Mouse (Mus musculus) forebrain, postnatal 0 days (tissue): ENCODE measurements around the gene Pitpnc1. TPM values are rescaled to one million over a fixed set of nuclear protein-coding genes. Genes with fewer than 3 reads are reported as not detected.

Experiments used
- ATAC-seq: fragments of 200-750 bp; cut with Nextera tagmentation; 2 replicates; pipeline ENCODE4 v1.8.0; 2017; ENCODE audit warnings: mild to moderate bottlenecking, moderate library complexity
- DNase-seq: peaks from one replicate; pipeline ENCODE4 v3.0.0-alpha.2; 2015
- H3K27ac ChIP-seq: fragments of 300-500 bp; sonication (generic); 2 replicates; pipeline ENCODE4 v1.5.1; 2014; ENCODE audit warnings: low read depth, mild to moderate bottlenecking, antibody characterized with exemption, low read length, moderate library complexity, mixed read lengths
- H3K27me3 ChIP-seq: fragments of 300-500 bp; sonication (generic); 2 replicates; pipeline ENCODE4 v1.6.1; 2014; ENCODE audit warnings: mild to moderate bottlenecking, low read length, mixed read lengths; ENCODE audit not compliant: insufficient read depth
- H3K36me3 ChIP-seq: fragments of 300-500 bp; sonication (generic); 2 replicates; pipeline ENCODE4 v1.6.1; 2014; ENCODE audit warnings: mild to moderate bottlenecking, moderate library complexity; ENCODE audit not compliant: insufficient read depth
- H3K4me1 ChIP-seq: fragments of 300-500 bp; sonication (generic); 2 replicates; pipeline ENCODE4 v1.6.1; 2014; ENCODE audit warnings: antibody characterized with exemption; ENCODE audit not compliant: insufficient read depth
- H3K4me2 ChIP-seq: fragments of 300-500 bp; sonication (generic); 2 replicates; pipeline ENCODE4 v1.6.1; 2014; ENCODE audit warnings: low read depth, mild to moderate bottlenecking, moderate library complexity
- H3K4me3 ChIP-seq: fragments of 300-500 bp; sonication (generic); 2 replicates; pipeline ENCODE4 v1.5.1; 2014; ENCODE audit warnings: low read depth, low read length, mixed read lengths
- H3K9ac ChIP-seq: fragments of 300-500 bp; sonication (generic); 2 replicates; pipeline ENCODE4 v1.6.1; 2014; ENCODE audit warnings: mild to moderate bottlenecking
- H3K9me3 ChIP-seq: fragments of 300-500 bp; sonication (generic); 2 replicates; pipeline ENCODE4 v1.6.1; 2016; ENCODE audit warnings: low read length
- CTCF ChIP-seq: sonication (generic); IDR thresholded peaks from 2 replicates; pipeline ENCODE4 v1.5.1; 2016; ENCODE audit warnings: antibody characterized with exemption, control low read depth, low read depth
- WGBS: fragments of 180-500 bp; shearing (Covaris S2); extraction: QIAGEN DNeasy Blood & Tissue Kit; methylation state at CpG from one replicate; pipeline ENCODE4 v1.1.7; 2014; 5-methylcytosine and 5-hydroxymethylcytosine counted together
- polyA plus RNA-seq: library from polyadenylated mRNA; unstranded; fragments of >200 nt; fragmentation: Nextera tagmentation; extraction: Ambion mirVana; gene quantifications from 2 replicates; pipeline ENCODE4 v1.2.1, GENCODE M21; 2015
- total RNA-seq: library from RNA; depleted of rRNA; stranded (reverse); fragments of >200 nt; gene quantifications from 2 replicates; pipeline ENCODE4 v1.2.3, GENCODE M21; 2014

The Pitpnc1 gene
- total and polyA plus RNA-seq, 2 experiments from 2014 or later, result 47.6 to 49.1 TPM

DNA sequence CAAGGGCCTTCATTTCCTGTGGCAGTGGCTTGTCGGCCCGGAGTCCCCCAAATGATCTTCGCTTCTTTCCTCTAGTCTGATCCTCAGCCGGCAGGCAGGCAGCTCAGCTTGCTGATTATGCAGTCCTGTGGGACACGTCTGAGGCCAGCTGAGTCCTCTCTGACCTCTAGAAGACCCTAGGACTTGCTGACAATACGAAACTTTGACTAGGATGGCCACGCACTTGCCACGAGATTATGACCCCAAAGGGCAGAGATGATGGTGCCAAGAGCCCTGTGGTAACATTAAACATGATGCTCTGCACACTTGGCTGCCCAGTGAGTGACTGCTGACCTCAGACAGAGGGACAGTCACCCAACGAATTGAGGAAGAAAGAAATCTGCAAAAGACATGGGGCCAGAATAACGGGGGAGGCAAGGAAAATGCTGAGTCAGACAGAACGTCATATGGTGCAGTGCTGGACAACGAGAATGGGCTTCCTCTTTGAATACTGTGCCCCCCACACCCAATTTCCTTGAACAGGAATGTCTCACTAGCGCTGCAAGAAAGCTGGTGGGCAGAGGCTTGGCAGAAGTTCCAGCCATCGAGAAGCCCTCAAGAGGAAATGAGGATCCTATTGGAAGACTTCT is 152.7 kb downstream of the Pitpnc1 start:
- no peak for DNase-seq
- 75% methylated on average over 14 of the region's 14 CpGs for WGBS
- TF ChIP-seq CTCF, result no peak

DNA sequence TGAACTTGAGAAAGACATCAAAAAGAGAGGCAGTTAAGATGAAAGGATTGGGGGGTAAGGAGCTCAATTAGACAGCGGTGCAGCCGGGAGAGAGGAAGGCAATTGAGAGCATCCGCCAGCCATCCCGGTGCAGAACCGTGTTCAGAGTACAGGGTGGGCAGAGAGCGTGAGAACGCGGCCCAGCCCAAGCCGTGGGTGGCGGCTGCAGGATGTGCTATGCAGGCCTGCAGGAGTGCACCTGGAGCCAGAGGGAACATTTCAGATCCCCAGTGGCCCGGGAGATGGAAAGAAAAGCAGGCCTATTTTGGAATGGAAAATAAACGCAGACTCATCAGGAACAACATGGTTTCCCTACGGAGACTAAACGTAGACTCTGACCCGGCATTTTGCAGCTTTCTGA is 155.0 kb downstream of the Pitpnc1 start:
- H3K36me3 ChIP-seq, result 0 out of 2 replicates have a peak, but pooled peaks cover 6% of the 10 kb centered on the region
- no peak overlapping the region for H3K9ac ChIP-seq
- no peaks in the 10 kb centered on the region for H3K9me3 ChIP-seq
- H3K27me3 ChIP-seq, result no peaks in the 10 kb centered on the region
- no peak overlapping the region for H3K4me2 ChIP-seq
- ATAC-seq, result no peak
- no peak for TF ChIP-seq CTCF
- no peak overlapping the region for H3K4me3 ChIP-seq
- no peaks in the 10 kb centered on the region for H3K4me1 ChIP-seq
- H3K27ac ChIP-seq, result no peak overlapping the region
- 80% methylated on average over 15 of the region's 15 CpGs for WGBS
- no peak for DNase-seq

More for the DNA sequence above, 152.7 kb downstream of the Pitpnc1 start:
- no peak overlapping the region for H3K4me3 ChIP-seq
- no peak overlapping the region for H3K9ac ChIP-seq
- 0 out of 2 replicates have a peak, but pooled peaks cover 6% of the 10 kb centered on the region for H3K36me3 ChIP-seq
- H3K4me2 ChIP-seq, result no peak overlapping the region
- no peaks in the 10 kb centered on the region for H3K27me3 ChIP-seq
- ATAC-seq, result no peak
- H3K4me1 ChIP-seq, result no peaks in the 10 kb centered on the region
- no peaks in the 10 kb centered on the region for H3K9me3 ChIP-seq
- H3K27ac ChIP-seq, result no peak overlapping the region

DNA sequence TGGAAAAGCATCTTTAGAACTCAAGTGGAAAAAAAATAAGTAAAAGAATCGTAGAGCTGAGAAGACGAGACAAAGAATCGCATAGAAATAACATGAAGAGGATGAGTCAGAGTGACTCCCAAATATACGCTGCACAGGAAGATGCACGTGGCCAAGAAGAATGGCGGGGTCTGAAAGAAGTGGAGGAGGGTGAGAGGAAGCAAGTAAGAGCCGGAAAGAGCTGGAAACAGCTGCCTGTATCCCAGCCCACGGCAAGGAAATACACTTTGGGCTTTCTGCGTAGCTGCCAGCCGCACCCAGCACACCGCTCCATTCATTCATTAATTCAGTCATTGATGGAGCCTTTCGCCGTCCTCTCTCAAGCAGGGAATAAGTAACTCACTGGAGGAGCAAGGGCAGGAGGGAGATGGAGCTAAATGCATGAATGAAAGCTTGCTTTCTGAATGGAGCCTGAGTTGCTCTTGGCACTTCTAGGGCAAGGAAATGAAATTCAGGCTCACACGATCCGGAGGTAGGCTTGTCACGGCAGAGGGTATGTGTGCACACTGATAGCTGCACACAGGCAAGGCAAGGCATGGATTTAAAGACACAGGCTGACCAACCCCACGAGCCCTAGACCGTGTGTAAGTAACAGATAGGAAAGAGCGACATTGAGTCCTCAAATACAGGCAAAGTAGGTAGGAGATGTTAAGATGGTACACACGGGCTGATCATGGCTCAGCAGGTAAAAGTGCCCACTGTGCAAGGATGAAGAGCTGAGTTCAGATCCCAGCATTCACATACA is 160.0 kb downstream of the Pitpnc1 start:
- H3K9ac ChIP-seq, result no peak overlapping the region
- no peak for TF ChIP-seq CTCF
- H3K27ac ChIP-seq, result peak overlapping the region; percentile 54; the same call in 1 of the 2 replicates
- no peaks in the 10 kb centered on the region for H3K27me3 ChIP-seq
- no peak overlapping the region for H3K4me3 ChIP-seq
- WGBS, result 67% methylated on average over 20 of the region's 20 CpGs
- 0 out of 2 replicates have a peak, but pooled peaks cover 6% of the 10 kb centered on the region for H3K36me3 ChIP-seq
- no peak overlapping the region for H3K4me2 ChIP-seq
- no peaks in the 10 kb centered on the region for H3K9me3 ChIP-seq
- ATAC-seq, result peak; percentile 79
- no peaks in the 10 kb centered on the region for H3K4me1 ChIP-seq
- DNase-seq, result no peak

DNA sequence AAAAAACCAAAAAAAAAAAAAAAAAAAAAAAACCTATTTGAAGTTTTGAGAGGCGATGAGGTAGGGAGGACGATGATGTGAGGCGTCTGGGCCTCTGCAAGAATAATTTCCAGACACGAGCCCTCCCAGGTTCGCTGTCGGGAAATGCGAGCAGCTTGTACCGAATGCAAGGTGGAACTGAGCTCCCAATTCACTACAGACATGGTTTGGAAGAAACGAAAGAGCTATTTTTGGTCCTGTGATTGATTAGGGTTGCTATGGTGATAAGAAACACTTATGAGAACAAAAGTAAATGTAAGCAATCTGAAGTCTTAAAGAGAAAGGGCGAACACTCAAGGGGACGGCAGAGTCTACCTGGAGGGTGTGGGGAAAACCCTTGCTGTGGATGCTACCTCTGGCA is 164.3 kb downstream of the Pitpnc1 start:
- no peaks in the 10 kb centered on the region for H3K9me3 ChIP-seq
- H3K9ac ChIP-seq, result no peak overlapping the region
- H3K36me3 ChIP-seq, result no peaks in the 10 kb centered on the region
- ATAC-seq (peak; percentile 67), DNase-seq (peak; percentile 53)
- H3K4me2 ChIP-seq, result no peak overlapping the region
- peak overlapping the region; percentile 59 for H3K27ac ChIP-seq
- H3K27me3 ChIP-seq, result no peaks in the 10 kb centered on the region
- H3K4me1 ChIP-seq, result no peaks in the 10 kb centered on the region
- no peak overlapping the region for H3K4me3 ChIP-seq
- TF ChIP-seq CTCF, result no peak
- WGBS, result 47% methylated on average over 11 of the region's 11 CpGs

DNA sequence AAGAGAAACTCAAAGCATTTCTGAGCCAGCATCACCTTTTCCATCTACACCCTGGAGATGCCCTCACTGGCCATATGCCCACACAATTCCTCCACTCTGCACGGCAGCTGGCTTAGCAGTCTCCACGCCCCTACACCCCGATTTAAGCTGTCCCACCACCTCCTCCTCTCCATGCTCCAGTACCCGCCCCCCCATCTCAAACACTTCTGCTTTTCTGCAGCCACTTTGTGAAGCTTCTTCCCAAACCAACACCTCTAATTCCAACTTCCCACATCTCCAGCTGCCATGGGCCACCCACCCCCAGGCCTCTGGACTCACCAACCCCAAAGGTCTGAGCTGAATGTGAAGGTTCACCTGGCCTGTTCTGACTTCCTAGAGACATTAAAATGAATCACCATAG is 168.4 kb downstream of the Pitpnc1 start:
- no peak overlapping the region for H3K4me3 ChIP-seq
- DNase-seq (no peak), ATAC-seq (no peak)
- H3K4me2 ChIP-seq, result no peak overlapping the region
- H3K9me3 ChIP-seq, result peaks cover 3% of the 10 kb centered on the region; the same call in 1 of the 2 replicates
- H3K27me3 ChIP-seq, result no peaks in the 10 kb centered on the region
- no peaks in the 10 kb centered on the region for H3K36me3 ChIP-seq
- TF ChIP-seq CTCF, result no peak
- WGBS, result 98% methylated on average over 4 of the region's 4 CpGs
- H3K27ac ChIP-seq, result no peak overlapping the region
- no peaks in the 10 kb centered on the region for H3K4me1 ChIP-seq
- no peak overlapping the region for H3K9ac ChIP-seq

DNA sequence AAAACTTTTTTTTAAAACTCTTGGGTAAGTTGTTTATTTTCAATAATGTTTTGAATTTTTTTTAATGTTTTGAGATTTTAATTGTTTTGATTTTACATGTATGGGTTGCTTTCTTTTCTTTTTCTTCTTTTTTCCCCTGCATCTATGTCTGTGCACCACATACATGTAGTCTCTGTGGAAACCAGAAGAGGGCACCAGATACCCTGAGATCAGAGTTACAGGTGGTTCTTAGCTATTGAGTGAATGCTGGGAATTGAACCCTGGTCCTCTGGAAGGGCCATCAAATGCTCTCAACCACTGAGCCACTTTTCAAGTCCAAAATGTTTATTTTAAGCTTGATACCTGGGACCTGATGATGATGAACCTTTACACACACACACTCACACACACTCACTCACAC is 170.3 kb downstream of the Pitpnc1 start:
- H3K9ac ChIP-seq, result no peak overlapping the region
- no peak for ATAC-seq
- H3K4me1 ChIP-seq, result no peaks in the 10 kb centered on the region

DNA sequence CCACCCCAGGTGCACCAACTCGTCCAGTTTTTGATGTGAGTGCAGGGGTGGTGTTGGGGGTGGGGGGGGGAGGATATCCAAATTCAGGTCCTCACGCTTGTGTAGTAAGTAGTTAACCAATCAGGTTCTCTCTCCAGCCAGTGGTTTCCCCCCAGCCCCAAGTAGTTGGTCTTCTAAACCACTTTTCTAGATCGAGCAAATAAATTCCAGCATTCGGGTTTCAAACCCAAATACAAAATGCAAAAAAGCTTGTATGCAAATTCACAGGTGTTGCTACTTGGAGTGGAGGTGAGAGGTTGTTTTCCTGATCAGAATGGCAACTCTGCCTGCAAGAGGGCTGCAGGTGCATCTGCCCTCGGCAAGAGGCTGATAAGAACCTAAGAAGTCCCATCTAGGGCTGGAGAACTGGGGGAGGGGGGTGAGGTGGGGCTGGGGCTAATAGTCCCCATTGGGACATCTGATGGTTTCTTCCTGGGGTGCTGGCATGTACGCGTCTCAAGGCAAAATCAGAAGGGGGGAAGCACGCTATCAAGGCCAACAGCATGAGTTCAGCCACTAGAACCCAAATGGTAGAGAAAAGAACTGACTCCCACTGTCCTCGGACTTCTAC is 170.9 kb downstream of the Pitpnc1 start:
- H3K4me1 ChIP-seq, result no peaks in the 10 kb centered on the region
- ATAC-seq (no peak), DNase-seq (no peak)
- WGBS, result 91% methylated on average over 9 of the region's 9 CpGs
- no peaks in the 10 kb centered on the region for H3K36me3 ChIP-seq
- no peak overlapping the region for H3K4me3 ChIP-seq
- no peak overlapping the region for H3K9ac ChIP-seq
- H3K27me3 ChIP-seq, result no peaks in the 10 kb centered on the region
- H3K9me3 ChIP-seq, result peaks cover 3% of the 10 kb centered on the region; the same call in 1 of the 2 replicates
- H3K4me2 ChIP-seq, result no peak overlapping the region
- TF ChIP-seq CTCF, result no peak
- no peak overlapping the region for H3K27ac ChIP-seq

More for the DNA sequence above, 170.3 kb downstream of the Pitpnc1 start:
- no peak overlapping the region for H3K27ac ChIP-seq
- peaks cover 3% of the 10 kb centered on the region; the same call in 1 of the 2 replicates for H3K9me3 ChIP-seq
- H3K27me3 ChIP-seq, result no peaks in the 10 kb centered on the region
- H3K4me2 ChIP-seq, result no peak overlapping the region
- no peak for DNase-seq
- TF ChIP-seq CTCF, result peak; percentile 40
- no peaks in the 10 kb centered on the region for H3K36me3 ChIP-seq
- no peak overlapping the region for H3K4me3 ChIP-seq
